Mouse (Mus musculus): ENCODE results near the gene Fastk.

Gene Fastk

GRCm38 (mm10) chr5:24389658-24390020 is 55.4 kb downstream of the Fastk start:
- no peak for DNase-seq (ENCODE audit: low spot score)

- DNase-seq (ENCODE audit: low spot score), result peak; percentile 69
These were observed 56.0 kb downstream of the Fastk start for GRCm38 (mm10) chr5:24389011-24389657.
